Mouse (Mus musculus) spleen, postnatal 4 days (tissue): ENCODE measurements at regions not wholly inside any gene's neighbourhood (a gene's known extent, or its start where the extent isn't known, plus 50 kb on each side); places are given as distances from the start of the nearest gene placed in this dataset.
A peak's percentile ranks its signal among the peaks of the same experiment; 100 is the strongest.
"Not testable (repeated sequence)": the region's sequence is repeated elsewhere in the genome, so short reads cannot be mapped to it uniquely, and the experiment has no call there.

ENCODE experiments used
- DNase-seq, 2 experiments: peaks; one replicate each; pipeline ENCODE4 v3.0.0; 2022; ENCODE audit warnings: low spot score in 2 of 2

- no peak for DNase-seq
These were observed 57.8 kb downstream of the Dusp6 start for GRCm38 (mm10) chr10:99320797-99321196.

GRCm38 (mm10) chr10:99323358-99323757, 60.3 kb downstream of the Dusp6 start:
- DNase-seq, result no peak

GRCm38 (mm10) chr10:99327501-99327900, 64.5 kb downstream of the Dusp6 start:
- no peak for DNase-seq

- DNase-seq, result no peak
These were observed 65.5 kb downstream of the Dusp6 start for GRCm38 (mm10) chr10:99328568-99328967.

GRCm38 (mm10) chr10:99329469-99329868, 66.4 kb downstream of the Dusp6 start:
- no peak for DNase-seq

GRCm38 (mm10) chr10:99330519-99330918, 67.5 kb downstream of the Dusp6 start:
- DNase-seq, result no peak

GRCm38 (mm10) chr10:99331876-99332275, 68.8 kb downstream of the Dusp6 start:
- DNase-seq, result no peak

- no peak for DNase-seq
These were observed 70.8 kb downstream of the Dusp6 start for GRCm38 (mm10) chr10:99333831-99334230.

- no peak for DNase-seq
These were observed 73.1 kb downstream of the Dusp6 start for GRCm38 (mm10) chr10:99336091-99336490.

- DNase-seq, result not testable (repeated sequence)
These were observed 75.8 kb downstream of the Dusp6 start for GRCm38 (mm10) chr10:99338790-99339189.

- peak; percentile 75 to 90 for DNase-seq
These were observed 76.4 kb downstream of the Dusp6 start for GRCm38 (mm10) chr10:99339291-99339912.

GRCm38 (mm10) chr10:99340057-99340456, 77.0 kb downstream of the Dusp6 start:
- DNase-seq, result not testable (repeated sequence)

- no peak for DNase-seq
These were observed 86.2 kb downstream of the Dusp6 start for GRCm38 (mm10) chr10:99349125-99349716.

GRCm38 (mm10) chr10:99353541-99354292, 90.7 kb downstream of the Dusp6 start:
- DNase-seq, result no peak

- no peak for DNase-seq
These were observed 91.3 kb downstream of the Dusp6 start for GRCm38 (mm10) chr10:99354352-99354751.

GRCm38 (mm10) chr10:99355303-99355702, 92.3 kb downstream of the Dusp6 start:
- DNase-seq, result no peak

- DNase-seq, result no peak
These were observed 93.2 kb downstream of the Dusp6 start for GRCm38 (mm10) chr10:99356221-99356620.

GRCm38 (mm10) chr10:99356883-99357282, 93.9 kb downstream of the Dusp6 start:
- DNase-seq, result no peak

- DNase-seq, result no peak
These were observed 94.3 kb downstream of the Dusp6 start for GRCm38 (mm10) chr10:99357347-99357746.

- no peak for DNase-seq
These were observed 95.2 kb downstream of the Dusp6 start for GRCm38 (mm10) chr10:99358256-99358655.

GRCm38 (mm10) chr10:99359439-99359866, 96.4 kb downstream of the Dusp6 start:
- DNase-seq, result no peak

- DNase-seq, result not testable (repeated sequence)
These were observed 97.6 kb downstream of the Dusp6 start for GRCm38 (mm10) chr10:99360601-99361000.

GRCm38 (mm10) chr10:99366162-99366561, 103.1 kb downstream of the Dusp6 start:
- no peak for DNase-seq
